Mouse (Mus musculus) heart, adult 11 months (tissue): ENCODE results near the gene AC140267.1.
A peak's percentile ranks its signal among the peaks of the same experiment; 100 is the strongest.

Experiments used
- DNase-seq: peaks from one replicate; pipeline ENCODE4 v3.0.0; 2022

The AC140267.1 gene

GRCm38 (mm10) chr15:80232331-80232730, 3.3 kb upstream of the AC140267.1 start:
- no peak for DNase-seq

GRCm38 (mm10) chr15:80233053-80233452, 2.6 kb upstream of the AC140267.1 start:
- no peak for DNase-seq

GRCm38 (mm10) chr15:80233733-80234509, 1.7 kb upstream of the AC140267.1 start, which contains the start of gene Mief1:
Mief1 (plus strand) TSS chr15:80234018.
- DNase-seq, result peak; percentile 100

- peak; percentile 84 for DNase-seq
Observed at GRCm38 (mm10) chr15:80248135-80248534, 12.5 kb downstream of the AC140267.1 start.

- DNase-seq, result no peak
Observed at GRCm38 (mm10) chr15:80248596-80248995, 13.0 kb downstream of the AC140267.1 start.

GRCm38 (mm10) chr15:80249672-80250071, 14.0 kb downstream of the AC140267.1 start:
- peak; percentile 91 for DNase-seq

- DNase-seq, result no peak
Observed at GRCm38 (mm10) chr15:80250586-80250985, 15.0 kb downstream of the AC140267.1 start.

- peak; percentile 89 for DNase-seq
Observed at GRCm38 (mm10) chr15:80253530-80253929, 17.9 kb downstream of the AC140267.1 start.

GRCm38 (mm10) chr15:80254207-80254606, 18.6 kb downstream of the AC140267.1 start:
- DNase-seq, result peak; percentile 92

- DNase-seq, result peak; percentile 100
Observed at GRCm38 (mm10) chr15:80254847-80255645, 19.4 kb downstream of the AC140267.1 start, which contains the start of gene Atf4. Atf4 (plus strand) TSS chr15:80255184.

- DNase-seq, result peak; percentile 99
Observed at GRCm38 (mm10) chr15:80255646-80256121, 20.0 kb downstream of the AC140267.1 start.

- peak; percentile 96 for DNase-seq
Observed at GRCm38 (mm10) chr15:80256242-80256641, 20.6 kb downstream of the AC140267.1 start.

GRCm38 (mm10) chr15:80256656-80257601, 21.3 kb downstream of the AC140267.1 start:
- DNase-seq, result peak; percentile 93

GRCm38 (mm10) chr15:80257602-80258239, 22.1 kb downstream of the AC140267.1 start:
- DNase-seq, result peak; percentile 90

- peak; percentile 92 for DNase-seq
Observed at GRCm38 (mm10) chr15:80258240-80259170, 22.9 kb downstream of the AC140267.1 start.

GRCm38 (mm10) chr15:80259406-80260045, 23.9 kb downstream of the AC140267.1 start:
- DNase-seq, result peak; percentile 87

- DNase-seq, result peak; percentile 97
Observed at GRCm38 (mm10) chr15:80260677-80261076, 25.0 kb downstream of the AC140267.1 start.

- DNase-seq, result peak; percentile 91
Observed at GRCm38 (mm10) chr15:80261100-80261499, 25.5 kb downstream of the AC140267.1 start.

GRCm38 (mm10) chr15:80263610-80264575, 28.3 kb downstream of the AC140267.1 start, which contains the start of gene Rps19bp1:
Rps19bp1 (minus strand) TSS chr15:80264315.
- DNase-seq, result peak; percentile 98
